Mouse (Mus musculus): Measurements from ENCODE around the gene Evpl. TPM values are rescaled to one million over a fixed set of nuclear protein-coding genes. Genes with fewer than 3 reads are reported as not detected.
"Not testable (repeated sequence)": the region's sequence is repeated elsewhere in the genome, so short reads cannot be mapped to it uniquely, and the experiment has no call there.

Gene Evpl
- total RNA-seq (2021) = under 1 TPM; 0.41 to 0.47 TPM
- long read RNA-seq, experiment 1, full-length matches to known transcripts = 4 of 12 reads
- long read RNA-seq, experiment 1, partial matches to known transcripts = 1 of 12 reads
- long read RNA-seq, experiment 1, other reads (novel, unspliced or antisense) = 7 of 12 reads
- long read RNA-seq, experiment 2, partial matches to known transcripts = 1 of 4 reads
- long read RNA-seq, experiment 2, other reads (novel, unspliced or antisense) = 3 of 4 reads

DNA sequence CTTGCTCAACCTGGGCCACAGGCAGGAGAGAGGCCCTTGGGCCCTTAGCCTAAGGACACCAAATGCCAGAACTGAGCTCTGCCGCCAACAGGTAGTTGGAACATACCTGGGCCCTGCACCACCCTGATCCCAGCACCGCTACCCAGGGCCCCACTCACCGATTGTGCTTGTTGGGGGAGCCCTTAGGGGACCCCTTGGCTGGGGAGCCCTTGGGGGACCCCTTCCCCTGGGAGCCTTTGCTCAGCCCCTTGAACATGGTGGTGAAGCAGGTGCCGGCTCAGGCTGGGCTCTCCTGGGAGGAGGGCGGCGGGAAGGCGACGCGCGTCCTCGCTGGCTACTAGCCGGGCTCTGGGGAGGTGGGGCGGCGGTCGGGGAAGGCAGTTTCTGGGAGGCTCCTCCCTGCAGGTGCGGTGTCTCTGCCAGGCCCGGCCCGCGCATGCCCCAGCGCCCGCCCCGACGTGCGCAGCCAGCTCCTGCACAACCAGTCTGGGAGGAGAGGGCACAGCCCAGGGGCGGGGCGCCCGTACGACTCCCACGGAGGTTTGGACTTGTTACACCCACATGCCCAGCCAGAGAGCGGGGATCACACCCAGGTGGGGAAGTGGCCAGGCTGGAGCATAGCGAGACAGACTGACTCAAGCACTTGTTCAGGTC is at the start of gene Evpl:
Gene Evpl, minus strand, starts transcription at position 336 of the 654 bp plus-strand sequence.
- DNase-seq (ENCODE audit: low spot score in 2 of 2) = no peak

DNA sequence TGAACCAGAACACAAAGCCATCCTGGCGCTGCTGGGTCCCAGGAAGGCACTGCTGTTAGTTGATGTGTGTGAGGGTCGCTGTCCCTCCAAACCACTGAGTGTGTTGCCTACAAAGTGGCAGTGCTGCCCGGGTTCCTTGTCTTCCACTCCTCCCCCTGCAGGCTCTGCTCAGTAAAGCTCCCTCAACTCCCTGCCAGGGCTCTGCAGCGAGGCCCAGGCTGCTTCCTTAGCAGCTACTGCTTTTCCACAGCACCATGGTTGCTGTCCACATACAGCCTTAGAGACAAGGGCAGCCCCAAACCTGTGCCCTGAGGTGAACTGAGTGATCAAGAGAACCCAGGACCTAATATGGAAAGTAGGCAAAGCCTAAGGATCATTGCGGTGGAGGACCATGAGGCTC is 49.5 kb upstream of the Evpl start:
- no peak for DNase-seq (ENCODE audit: low spot score in 2 of 2)

DNA sequence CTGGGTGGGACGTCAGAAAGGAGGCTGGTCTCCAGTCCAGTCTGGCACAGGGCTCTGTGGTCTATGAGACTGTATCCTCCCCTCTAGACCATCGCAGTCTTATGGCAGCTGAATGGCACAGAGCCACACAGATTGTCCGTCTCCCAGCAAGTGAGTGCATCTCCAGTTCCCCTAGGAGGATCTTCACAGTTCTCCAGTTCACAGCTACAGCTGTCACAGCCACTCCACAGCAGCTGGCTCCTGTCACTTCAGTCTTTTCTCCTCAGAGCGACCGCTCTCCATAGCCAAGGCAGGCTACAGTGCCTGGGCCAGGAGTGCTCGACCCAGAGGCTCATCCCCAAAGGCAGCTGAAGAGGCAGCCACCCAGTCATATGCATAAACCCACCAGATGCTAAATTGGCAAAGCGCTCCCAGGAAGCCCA is 47.9 kb upstream of the Evpl start:
- peak in 1 of 2 experiments; percentile 61 for DNase-seq (ENCODE audit: low spot score in 2 of 2)

DNA sequence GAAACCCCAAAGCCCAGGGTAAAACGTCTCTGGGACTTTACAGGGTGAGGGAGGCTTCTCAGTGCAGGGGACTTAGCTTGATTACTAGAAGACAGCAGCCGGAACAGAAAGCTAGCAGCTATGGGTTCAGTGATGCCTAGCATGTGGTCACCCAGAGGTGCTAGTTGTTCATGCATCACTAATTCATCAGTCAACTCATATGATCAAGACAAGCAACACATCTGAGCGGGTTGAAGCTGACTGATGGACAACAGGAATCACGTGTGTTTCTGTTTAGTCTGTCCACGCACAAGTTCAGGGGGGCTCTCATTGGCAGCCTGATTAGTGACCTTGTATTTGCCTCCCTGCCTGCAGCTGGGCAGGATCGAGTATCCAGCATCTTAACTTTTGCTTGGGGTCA is 46.1 kb upstream of the Evpl start:
- DNase-seq (ENCODE audit: low spot score in 2 of 2) = no peak

DNA sequence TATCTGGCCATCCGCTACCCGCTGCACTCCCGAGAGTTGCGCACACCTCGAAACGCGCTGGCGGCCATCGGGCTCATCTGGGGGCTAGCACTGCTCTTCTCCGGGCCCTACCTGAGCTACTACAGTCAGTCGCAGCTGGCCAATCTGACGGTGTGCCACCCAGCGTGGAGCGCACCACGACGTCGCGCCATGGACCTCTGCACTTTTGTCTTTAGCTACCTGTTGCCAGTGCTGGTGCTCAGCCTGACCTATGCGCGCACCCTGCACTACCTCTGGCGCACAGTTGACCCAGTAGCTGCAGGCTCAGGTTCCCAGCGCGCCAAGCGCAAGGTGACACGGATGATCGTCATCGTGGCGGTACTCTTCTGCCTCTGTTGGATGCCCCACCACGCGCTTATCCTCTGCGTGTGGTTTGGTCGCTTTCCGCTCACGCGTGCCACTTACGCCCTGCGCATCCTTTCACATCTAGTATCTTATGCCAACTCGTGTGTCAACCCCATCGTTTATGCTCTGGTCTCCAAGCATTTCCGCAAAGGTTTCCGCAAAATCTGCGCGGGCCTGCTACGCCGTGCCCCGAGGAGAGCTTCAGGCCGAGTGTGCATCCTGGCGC is 45.1 kb upstream of the Evpl start:
- DNase-seq (ENCODE audit: low spot score in 2 of 2) = no peak

DNA sequence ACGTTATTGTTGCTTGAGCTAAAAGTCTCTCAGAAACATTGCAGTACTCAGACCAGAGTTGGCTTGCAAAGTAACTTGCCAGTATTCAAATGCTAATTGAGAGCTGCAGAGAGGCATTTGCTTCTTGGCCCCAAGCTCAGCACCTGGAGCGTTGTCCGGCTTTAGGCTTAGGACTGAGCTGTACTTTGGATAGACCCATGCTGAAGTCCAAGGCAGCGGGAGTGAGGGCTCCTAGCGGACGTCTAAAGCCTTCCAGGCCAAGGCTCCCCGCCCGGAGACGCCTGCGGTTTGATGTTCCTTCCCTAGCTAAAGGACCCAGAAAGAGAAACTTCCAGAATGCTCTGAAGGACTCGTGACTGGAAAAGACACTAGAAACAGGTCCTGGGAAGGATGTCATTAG is 44.2 kb upstream of the Evpl start:
- DNase-seq (ENCODE audit: low spot score in 2 of 2) = no peak

DNA sequence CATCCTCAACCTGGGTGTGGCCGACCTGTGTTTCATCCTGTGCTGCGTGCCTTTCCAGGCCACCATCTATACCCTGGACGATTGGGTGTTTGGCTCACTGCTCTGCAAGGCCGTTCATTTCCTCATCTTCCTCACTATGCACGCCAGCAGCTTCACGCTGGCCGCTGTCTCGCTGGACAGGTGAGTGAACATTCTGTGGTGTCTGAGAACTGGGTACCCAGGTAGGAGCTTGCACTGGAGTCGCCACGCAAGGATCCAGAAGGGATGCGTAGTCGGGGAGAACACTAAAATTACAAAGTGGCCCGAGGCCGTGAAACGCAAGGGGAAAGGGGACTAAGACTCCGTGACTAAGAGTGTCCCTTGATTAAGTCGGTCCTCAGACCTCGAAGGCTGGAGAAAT is 43.8 kb upstream of the Evpl start:
- no peak for DNase-seq (ENCODE audit: low spot score in 2 of 2)

DNA sequence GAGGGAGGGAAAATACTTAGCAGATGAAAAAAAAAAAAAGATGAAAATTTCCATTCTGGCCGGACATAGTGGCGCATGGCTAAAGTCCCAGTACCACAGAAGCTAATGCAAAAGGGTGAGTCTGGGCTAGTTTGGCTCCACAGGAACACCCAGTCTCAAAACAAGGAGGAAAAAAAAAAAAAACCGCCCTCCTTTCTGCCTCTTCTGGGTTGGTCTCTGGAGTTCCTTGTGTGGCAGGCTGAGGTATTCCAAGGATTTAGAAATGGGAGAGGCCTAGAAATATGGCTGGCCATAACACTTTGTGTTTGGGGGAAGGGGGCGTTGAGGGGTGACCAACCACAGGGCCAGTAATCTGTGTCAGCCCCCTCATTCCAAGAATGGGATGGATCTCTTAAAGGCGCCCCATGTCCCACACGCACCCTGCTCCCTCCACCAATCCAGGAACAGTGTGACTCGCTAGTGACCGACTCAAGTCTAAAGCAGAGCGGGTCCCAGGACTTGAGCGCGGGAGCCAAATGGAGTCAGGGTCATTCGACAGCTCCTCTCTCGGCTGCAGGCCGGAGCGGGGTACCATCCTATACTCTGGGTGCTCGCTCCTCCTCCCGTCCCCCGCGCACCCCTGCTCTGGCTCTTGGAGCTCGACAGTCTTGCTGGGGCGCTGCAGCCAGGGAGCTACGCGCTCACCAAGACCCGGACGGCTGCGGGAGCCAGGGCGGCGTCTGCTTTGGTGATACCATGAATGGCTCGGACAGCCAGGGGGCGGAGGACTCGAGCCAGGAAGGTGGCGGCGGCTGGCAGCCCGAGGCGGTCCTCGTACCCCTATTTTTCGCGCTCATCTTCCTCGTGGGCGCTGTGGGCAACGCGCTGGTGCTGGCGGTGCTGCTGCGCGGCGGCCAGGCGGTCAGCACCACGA is 43.1 kb upstream of the Evpl start, which contains the start of gene Galr2:
Gene Galr2, plus strand, starts transcription at position 189 of the 913 bp plus-strand sequence.
- DNase-seq (ENCODE audit: low spot score in 2 of 2) = no peak

DNA sequence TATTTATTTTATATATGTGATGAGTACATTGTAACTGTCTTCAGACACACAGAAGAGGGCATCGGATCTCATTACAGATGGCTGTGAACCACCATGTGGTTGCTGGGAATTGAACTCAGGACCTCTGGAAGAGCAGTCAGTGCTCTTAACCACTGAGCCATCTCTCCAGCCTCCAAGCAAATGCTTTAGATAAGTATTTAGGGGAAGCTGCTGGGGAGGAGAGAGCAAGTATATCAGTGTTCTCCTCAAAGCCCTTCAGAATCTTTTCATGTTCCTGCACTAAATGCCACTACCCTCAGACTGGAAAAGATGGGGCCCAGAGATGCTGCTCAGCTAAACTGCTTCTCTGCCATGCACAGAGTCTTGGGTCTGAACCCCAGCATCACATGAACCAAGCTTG is 39.3 kb upstream of the Evpl start:
- not testable (repeated sequence) for DNase-seq (ENCODE audit: low spot score in 2 of 2)

DNA sequence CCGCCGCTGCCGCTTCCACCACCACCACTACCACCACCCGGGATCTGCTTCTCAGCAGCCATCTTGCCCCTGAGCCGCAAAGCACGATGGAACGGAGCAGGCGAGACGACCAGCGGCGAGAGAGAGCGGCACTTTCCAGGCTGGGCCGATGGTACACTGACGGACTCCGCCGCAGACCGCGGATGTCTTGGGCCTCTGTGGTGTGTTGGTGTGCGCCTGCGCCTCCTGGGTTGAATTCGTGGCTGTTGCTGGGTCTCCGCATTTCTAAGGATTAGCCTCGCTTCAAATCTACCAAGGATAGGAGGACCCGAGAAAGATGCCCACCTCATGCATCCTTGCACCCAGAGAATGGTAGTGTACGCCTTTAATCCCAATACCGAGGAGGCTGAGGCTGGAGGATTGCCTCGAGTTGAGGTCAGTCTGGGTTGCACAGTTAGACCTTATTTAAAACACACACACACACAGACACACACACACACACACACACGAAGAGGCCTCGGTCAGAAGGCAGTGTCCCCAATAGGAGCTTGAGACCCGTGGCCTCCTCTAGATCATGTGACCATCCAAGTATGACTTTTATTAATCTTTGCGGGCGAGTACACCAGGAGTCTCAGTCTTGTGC is 36.3 kb upstream of the Evpl start, which contains the start of gene Srp68:
Gene Srp68, minus strand, starts transcription at position 173 of the 622 bp plus-strand sequence.
- DNase-seq (ENCODE audit: low spot score in 2 of 2) = peak; percentile 80 to 93

DNA sequence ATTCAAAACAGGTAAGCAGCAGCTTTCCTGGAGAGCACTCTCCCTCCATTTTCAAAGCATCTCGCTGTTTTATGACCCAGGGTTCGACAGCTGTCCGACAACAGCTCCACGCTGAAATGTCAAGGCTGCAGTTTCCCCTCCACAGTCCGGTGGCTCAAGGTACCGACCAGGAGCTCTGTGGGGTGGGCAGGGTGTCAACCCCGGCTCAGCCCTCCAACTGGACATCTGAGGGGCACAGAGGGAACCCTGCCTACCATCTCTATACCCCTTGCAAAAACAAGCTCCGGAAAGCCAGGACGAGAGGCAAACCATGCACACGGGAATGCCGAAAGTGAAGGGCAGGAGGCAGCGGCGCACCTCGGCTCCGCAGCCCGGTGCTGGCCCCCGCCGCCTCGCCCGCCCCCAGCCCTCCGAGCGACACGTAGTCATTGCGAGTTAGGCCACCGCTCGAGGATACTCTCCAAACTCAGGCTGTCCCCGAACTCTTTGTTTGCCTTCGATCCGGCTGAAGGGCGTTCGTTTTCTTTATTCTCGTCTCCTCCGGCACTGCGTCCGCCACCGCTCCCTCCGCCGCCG is 35.7 kb upstream of the Evpl start:
- DNase-seq (ENCODE audit: low spot score in 2 of 2) = no peak

DNA sequence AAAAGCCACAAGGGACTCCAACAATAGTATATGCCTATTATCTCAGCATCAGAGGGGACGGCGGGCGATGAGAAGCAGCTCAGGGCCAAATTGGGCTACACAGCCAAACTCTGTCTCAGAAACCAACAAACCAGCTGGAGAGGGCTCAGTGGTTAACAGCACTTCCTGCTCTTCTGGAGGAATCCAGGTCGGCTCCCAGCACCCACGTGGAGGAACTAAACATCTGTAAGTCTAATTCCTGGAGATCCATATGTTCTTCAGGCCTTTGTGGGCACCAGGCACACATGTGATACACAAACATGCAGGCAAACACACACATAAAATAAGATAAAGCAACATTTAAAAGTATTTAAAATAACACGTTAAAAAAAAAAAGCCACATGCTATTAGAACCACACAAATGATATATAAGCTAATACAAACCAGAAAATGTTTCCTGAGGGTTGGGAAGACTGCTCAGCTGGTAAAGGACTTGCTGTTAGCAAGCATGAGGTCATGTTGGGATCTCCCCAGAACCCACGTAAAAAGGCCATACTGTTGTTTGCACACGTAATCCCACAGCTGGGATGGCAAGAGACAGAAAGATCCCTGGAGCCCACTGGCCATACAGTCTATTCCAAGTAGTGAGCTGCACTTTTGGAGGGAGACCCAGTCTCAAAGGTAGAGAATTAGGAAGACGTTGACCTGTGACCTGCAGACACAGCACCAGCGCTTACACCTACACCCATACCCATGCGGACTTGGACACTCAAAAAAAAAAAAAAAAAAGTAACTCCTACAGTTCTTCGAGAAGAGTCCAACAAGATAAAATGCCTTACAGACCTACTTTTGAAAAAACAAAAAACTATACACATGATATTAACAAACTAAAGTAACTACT is 35.0 kb upstream of the Evpl start:
- no peak for DNase-seq (ENCODE audit: low spot score in 2 of 2)

DNA sequence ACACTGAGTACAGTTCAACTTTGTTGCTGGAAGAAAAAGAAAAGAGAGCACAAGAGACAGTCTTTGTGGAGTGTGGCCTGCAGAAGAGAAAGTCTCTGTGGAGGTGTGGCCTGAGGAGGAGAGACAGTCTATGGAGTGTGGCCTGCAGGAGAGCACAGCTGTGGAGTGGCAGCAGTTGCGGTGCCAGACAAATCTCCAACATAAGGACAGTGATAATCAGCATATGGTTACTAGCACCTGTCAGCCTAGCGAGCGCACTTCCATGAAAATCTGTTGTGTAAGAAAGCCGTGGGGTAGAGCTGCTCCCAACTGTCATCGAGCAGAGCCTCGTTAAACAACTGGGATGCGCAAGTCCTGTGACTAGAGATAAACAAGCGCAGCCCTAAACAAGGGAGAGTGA is 31.7 kb upstream of the Evpl start:
- no peak for DNase-seq (ENCODE audit: low spot score in 2 of 2)

DNA sequence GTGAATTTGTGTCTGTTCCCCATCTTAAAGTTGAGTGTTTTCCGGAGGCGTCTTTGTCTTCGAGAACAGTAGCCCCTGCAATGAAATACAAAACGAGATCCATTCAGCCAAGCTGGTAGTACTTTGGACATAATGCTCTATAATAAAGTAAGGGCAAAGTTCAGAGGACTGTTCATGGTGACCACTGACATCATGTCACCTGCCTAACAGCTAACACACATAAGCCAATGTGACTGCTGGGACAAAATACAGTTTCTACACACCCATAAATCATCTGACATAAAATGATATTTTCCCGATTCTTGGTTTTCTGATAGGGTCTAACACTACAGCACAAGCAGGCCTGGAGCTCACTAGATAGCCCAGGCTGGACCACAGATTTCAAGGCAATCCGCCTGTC is 30.4 kb upstream of the Evpl start:
- DNase-seq (ENCODE audit: low spot score in 2 of 2) = no peak

DNA sequence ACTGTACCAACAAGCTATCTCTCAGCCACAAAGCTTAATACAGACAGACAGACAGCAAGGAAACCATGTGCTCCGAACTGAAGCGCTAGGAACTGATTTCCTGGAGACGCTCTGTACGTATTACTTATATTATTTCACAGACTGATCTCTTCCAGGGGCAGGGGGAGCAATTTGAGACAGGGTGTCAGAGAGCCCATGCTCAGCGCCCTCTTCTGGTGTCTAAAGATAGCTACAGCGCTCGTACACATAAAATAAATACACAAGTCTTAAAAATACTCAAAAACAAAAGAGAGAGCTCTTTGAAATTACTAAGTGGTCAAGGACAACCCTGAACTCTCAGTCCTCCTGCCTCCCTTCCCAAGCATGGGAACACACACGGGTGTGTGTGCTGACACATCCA is 29.8 kb upstream of the Evpl start:
- no peak for DNase-seq (ENCODE audit: low spot score in 2 of 2)

DNA sequence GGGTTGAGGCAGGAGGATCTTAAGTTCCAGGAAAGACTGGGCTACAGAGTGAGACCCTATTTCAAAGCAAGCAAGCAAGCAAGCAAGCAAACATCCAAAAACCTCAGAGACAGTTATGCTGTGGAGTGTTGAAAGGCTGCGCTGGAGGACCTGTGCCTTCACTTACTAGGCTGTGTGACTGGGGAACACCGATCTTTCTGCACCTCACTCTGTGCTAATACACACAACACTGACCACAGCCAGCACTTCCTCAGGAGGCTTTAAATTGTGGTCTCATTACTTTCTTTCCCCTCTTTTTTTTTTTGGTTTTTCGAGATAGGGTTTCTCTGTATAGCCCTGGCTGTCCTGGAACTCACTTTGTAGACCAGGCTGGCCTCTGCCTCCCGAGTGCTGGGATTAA is 28.0 kb upstream of the Evpl start:
- no peak for DNase-seq (ENCODE audit: low spot score in 2 of 2)

DNA sequence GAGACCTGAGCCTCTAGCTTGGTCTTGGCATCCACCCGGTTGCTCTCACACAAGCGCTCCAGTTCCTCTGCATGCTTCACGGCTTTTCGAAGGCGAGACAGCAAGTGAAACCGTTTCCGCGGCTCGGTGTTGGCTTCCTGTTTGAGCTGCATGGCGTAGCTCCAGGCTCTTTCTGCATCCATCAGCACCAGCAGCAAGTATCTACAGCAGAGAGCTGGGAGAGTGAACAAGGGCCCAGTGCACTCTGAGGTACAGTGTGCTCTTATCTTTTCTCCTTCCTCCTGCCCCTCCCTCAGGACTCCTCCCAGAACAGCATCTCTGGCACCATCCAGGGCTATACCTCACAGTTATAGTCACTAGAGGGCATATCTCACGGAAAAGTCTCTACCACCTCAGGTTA is 27.5 kb upstream of the Evpl start:
- DNase-seq (ENCODE audit: low spot score in 2 of 2) = no peak

DNA sequence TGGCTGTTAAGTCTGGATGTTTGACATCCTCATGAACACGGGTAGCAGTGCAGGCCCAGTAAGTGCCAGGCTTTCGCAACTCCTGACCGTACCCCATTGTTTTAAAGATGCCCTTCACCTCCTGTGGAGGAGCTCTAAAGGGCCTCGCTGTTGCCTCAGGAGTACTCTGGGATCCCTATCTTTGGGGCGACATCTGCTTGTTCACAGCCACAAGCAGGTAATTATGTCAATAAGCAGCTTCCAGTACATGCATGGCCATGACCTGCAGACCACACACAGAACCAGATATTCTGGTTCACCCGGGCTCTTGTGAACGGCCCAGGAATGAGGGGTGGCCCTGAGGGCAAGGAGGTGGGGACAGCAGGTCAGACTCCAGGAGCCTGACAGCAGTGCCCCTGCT is 22.4 kb upstream of the Evpl start:
- DNase-seq (ENCODE audit: low spot score in 2 of 2) = no peak

DNA sequence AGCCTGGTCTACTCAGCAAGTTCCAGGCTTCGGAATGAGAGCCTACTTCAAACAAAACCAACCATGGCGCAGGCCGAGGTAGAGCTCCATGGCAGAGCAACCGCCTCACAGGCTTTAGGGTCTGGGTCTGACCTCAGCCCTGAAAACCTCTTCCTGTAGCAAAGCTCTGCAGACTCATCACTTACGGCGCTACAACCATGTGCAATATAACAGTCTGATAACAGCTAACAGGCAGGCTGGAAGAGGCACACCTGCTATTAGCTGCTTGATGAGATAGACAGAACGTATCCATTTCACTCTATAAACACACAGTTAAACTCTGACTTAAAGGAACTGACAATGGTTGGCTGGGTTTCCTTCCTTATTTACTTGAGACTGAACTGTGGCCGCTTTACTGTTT is 21.6 kb upstream of the Evpl start:
- no peak for DNase-seq (ENCODE audit: low spot score in 2 of 2)
